Mouse (Mus musculus): ENCODE measurements at regions not wholly inside any gene's neighbourhood (a gene's known extent, or its start where the extent isn't known, plus 50 kb on each side); places are given as distances from the start of the nearest gene placed in this dataset.

DNA sequence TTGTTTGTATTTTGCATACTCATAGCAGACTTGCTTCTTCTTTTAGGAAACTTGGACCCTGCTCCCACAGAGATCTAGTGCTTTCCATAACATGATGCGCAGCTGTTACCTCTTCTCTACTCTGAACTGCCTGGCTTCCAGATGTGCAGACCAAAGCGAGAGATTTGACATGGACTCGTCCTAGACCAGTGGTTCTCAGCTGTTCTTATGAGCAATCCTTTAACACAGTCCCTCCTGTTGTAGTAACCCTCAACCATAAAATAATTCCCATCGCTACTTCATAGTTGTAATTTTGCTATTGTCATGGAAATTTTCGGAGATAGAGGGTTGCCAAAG lies 186.9 kb upstream of the Ankrd55 start:
- TF ChIP-seq POLR2A (IDR thresholded peaks at IDR 0.05; ENCODE audit: borderline replicate concordance, low read depth, low read length) (no peak), CTCF (IDR thresholded peaks at IDR 0.05; ENCODE audit: low read depth, low read length) (no peak)
